Mouse (Mus musculus) adrenal gland, postnatal 25 days (tissue): ENCODE measurements at regions not wholly inside any gene's neighbourhood (a gene's known extent, or its start where the extent isn't known, plus 50 kb on each side); places are given as distances from the start of the nearest gene placed in this dataset.

ENCODE experiments used
- DNase-seq: peaks from one replicate; pipeline ENCODE4 v3.0.0; 2021; ENCODE audit warnings: mixed read lengths

DNA sequence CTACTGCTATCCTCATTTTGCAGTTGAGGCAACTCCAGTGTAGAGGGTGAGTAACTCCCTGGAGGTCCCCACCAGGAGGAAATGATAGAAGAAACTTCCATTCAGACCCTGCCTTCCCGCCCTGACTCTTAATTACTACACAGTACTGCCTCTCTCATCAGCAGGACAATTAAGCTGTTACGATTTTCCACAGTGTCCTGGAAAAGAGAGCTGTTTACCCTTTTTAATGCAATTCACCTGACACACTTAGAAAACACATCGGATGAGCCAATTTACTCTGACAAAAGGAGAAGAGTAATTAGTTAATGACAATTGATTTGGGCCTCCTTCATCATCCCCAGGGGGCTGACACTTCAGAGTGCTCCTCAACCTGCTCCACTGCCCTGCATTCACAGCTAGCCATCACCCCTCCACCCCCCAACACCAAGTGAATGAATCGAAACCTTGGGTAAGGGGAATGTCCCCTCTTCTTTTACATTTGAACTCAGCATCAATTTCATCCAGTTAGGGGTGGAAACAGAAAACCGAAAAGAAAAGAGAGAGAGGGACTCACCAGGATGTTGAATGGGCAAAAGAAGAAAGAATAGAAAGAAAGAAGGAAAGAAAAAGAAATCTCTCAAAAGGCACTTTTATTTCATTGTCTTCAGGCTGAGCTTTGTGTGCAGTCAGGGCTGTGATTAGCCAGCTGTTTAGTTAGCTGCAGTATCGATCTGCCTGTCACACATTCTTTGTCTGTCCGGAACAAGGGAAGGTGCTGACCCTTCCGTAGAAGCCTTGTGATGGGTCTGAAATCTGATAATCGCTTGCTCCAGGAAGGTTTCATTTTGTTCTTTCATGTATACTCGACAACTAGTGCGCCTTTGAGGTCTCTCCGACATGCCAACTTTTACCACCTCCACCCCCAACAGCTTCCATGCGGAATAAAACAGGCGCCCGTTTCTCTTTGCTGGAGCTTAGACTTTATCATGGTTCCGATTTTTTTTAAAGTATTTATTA, 482.6 kb upstream of the Tenm4 start:
- no peak for DNase-seq

DNA sequence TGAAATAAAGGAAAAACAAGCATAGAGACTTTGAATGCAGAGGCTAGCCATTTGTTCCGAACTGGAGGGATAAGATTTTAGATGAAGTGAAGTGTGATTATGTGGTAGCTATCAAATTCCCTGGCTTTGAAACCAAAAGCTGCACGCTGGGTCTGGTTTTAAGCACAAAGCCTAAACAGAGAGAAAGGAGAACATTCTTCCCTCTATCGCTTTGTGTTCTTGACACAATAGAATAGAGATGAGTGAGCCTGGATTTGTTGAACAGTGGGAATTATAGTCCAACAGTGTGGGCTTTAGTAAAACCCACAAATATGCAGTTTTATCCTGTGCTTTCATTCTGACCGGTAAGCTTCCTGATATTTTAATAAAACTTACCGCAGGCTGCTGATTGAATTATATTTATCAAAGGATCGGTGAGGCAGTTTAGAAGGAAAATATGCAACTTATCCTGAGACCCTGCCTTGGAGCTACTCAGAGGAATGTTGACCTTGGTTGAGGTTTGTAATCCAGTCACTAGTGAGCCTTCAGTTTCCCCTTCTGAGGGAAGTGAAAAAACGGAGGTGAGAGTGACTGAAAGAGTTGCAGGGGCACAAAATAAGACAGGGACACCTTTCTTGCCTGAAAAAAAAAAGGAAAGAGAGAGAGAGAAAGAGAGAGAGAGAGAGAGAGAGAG, 481.7 kb upstream of the Tenm4 start:
- no peak for DNase-seq

DNA sequence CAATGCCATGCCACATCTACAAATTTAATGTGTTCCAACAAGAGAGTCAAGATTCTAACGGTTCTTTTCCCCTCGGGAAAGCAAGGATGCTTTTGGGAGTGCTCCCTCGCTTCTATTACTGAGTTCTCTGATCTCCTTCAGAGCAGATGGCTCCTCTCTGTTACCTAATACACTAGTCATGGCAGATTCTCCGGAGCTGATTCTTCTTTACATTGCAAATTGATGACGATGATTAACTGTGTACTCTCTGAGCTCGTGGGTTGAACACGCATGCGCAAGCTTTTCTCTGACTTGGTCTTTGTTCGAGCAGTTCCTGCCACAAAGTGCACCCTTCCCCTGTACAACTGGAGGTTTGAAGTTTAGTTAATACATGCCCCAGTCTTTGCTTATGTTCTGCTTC, 471.5 kb upstream of the Tenm4 start:
- DNase-seq = no peak

DNA sequence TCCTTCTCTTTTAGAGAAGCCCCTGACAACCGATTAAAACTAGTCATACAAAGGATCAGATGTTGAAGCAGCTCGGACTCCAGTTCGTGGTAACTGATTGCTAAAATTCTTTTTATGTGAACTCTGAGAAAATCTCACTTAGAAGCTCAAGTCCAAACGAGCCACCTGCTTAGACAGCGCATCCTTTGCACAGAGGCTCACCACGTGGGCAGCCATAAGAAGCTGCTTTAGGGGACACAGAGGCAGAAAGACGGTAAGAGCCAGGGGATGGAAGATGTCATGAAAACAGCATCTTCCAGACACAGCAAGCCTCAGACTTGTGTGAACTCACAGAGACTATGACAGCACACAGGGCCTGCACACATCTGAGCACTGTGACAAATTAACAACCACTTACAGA, 461.0 kb upstream of the Tenm4 start:
- no peak for DNase-seq

DNA sequence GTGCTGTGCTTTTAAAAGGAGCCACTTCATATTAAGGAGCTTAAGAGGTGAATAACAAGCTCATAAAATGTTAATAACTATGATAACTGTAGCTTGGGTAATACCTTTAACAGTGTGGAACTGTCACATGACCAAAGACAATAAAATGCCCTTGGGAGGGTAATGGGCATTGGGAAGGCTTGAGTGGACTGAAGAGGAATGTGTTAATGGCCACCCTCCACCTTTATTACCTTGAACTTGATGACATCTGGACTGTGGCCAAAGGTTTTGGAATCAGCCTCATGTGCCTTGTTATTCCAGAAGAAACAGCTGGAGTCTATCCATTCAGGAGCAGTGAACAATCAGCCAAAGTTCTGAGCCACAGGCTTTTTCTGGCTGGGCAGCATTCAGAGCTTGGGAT, 451.0 kb upstream of the Tenm4 start:
- DNase-seq = no peak

DNA sequence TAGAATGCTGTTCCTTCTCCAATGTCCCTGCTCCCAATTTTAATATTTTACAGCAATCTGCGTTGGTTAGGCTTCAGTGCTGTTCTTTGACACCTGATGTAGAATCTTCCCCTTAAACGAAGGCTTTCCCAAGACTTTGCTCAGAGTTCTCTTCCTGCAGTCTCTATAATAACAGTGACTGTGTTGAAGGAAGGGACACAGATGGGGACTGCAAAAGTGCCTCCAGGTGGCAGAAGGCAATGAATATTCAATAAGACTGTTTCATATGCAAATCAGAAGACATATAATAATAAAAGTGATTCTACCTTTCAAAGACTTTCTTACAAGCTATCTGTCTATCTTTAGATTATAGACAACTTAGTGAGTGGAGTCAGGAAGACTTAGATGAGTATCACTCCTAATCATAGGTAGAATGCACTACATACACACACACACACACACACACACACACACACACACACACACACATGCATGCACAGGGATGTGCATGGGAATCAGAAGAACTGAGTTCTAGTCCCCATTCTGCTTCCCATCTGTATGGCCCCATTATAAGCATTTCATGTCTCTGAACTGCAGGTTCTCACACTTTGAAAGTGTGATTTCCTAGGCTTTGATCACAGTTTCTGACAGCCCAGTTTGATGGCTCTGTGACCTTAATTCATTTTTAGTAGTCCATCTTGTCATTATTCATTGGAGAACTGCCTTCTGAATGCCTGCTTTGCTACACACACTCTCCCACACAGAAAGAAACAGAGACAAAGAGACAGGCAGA, 445.1 kb upstream of the Tenm4 start:
- no peak for DNase-seq

DNA sequence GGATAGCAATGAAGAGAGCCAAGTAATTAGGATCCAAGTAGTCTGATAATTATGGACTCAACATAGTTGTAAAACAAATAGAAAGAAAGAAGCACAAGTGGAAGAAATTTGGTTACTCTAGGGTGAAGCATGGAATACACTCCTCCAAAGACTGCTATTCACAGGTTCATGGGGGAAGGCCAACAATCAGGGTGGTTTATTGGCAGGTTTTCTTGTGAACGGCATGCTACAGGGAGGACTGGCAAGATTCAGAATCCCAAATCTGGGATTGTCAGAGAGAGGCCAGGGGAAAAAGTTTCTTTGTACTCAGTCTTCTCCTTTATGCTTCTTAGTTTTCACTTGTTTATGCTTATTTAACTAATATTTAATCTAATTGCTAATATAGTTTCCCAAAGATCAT, 437.2 kb upstream of the Tenm4 start:
- no peak for DNase-seq

DNA sequence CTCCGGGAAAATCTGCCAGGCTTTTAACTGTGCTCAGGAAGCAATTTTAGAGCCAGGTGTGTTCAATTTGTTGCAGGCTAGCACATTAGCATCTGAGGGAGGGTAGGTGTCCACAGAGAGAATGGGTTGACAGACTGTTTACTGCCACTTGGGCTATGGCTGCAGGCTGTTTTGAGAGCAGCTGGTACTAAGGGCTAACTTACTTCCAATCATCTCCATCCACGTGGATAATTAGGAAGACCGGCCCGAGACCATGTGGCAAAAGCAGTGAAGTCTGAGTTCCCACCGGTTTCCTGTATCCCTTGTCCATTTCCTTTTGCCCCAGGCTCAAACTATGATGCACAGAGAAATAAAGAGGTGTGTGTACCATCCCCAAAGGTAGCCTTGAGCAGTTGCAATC, 436.5 kb upstream of the Tenm4 start:
- no peak for DNase-seq

DNA sequence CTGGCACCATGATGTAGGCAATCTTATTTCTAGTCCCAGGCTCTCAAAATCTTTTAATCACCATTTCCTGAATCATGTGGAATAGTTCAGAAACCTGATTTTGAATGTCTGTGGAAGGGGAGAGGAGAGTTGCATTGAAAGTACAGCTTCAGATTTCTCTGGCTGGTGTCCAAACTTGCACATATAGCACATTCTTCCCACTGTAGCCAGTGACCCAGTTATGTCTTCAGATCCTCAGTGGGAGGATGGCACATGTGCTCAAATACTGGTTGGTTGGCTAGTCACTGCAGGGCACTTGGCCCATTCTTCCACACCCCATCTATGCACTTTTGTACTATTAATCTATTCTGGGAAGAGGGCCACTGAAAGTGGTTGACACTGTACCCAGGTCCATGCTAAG, 434.3 kb upstream of the Tenm4 start:
- no peak for DNase-seq

DNA sequence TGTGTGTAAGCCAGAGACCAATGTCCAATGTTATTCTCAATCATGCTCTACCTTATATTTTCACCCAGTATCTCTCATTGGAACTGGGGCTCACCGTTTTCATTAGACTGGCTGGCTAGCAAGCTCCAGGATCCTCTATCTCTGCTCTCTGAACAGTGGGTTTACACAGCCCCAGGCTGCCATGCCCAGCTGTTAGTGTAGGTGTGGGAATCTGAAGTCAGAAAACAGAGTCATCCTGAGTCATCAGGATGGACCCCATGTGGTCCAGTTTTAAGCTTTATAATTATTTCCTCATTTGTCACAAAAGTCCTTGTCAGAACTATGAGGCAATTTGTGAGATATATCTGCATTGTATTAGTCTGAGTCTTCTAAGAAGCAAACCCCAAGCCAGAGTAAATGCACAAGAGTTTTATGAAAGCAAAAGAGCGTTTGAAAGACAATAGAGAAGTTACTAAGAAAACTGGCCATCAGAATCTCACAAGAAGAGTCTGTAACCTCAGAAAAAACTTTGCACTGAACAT, 432.3 kb upstream of the Tenm4 start:
- no peak for DNase-seq

DNA sequence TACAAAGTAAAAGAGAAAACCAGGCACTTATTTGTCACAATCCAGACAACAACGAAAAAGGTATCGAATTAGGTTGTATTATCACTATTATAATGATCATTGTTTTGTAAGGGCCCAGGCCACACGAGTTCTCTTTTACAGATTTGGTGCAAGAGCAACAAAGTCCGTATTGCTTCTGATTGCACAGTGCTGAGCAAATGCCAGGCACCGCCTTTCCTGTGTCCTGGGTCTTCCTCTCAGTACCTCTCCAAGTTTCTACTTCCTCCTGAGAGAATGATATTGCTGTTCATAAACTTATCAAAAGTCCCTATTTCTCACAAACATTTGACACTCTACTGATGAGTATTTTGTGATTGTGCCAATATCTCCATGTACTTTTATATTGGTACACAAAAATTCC, 431.3 kb upstream of the Tenm4 start:
- no peak for DNase-seq

DNA sequence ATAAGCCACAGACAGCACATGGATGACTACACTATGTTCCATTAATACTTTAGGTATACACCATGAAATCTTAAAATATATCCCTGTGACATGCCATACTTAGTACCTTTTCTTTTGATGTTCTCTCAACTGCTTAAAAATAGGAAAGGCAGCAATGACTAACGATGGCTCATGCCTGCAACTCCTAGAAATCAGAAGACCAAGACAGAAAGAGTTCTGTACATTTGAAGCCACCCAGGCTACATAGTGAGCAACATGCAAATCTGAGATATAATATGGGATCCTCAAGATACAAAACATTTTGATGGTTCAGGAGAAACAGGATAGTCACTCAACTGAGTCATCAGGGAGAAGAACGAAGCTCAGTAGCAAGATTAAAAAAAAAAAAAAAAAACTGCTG, 412.7 kb upstream of the Tenm4 start:
- DNase-seq = no peak

DNA sequence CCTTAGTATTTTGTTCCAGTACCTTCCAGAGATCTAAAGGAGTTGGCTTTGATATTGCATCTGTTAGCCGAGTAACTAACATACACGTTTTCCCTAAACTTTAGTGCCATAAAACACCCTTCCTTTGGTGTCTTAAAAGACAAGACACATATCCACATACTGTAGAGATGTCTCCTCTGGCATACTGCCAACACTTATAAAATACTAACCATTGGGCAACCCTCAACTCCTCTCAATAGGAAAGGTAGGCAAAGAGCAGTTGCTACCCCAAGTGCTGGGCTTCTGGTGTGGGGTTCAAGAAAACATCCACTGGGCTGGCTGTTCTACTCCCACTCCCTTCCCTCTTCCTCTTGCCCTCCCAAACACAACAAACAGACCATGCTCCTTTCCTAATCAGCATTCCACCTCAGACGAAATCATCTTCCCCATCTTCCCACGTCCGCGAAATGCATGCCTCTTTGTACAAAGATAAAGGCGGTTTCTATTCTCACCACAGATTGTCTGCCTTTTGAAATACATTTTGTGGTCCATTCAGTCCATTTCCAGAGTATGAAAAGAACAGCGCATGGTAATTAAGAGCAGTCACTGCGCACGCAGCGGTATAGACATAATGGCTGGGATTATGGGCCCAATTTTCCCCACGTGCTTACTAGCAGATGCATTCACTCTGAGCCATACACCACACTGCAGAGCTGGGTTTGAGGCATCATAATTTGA, 409.9 kb upstream of the Tenm4 start:
- DNase-seq = no peak

DNA sequence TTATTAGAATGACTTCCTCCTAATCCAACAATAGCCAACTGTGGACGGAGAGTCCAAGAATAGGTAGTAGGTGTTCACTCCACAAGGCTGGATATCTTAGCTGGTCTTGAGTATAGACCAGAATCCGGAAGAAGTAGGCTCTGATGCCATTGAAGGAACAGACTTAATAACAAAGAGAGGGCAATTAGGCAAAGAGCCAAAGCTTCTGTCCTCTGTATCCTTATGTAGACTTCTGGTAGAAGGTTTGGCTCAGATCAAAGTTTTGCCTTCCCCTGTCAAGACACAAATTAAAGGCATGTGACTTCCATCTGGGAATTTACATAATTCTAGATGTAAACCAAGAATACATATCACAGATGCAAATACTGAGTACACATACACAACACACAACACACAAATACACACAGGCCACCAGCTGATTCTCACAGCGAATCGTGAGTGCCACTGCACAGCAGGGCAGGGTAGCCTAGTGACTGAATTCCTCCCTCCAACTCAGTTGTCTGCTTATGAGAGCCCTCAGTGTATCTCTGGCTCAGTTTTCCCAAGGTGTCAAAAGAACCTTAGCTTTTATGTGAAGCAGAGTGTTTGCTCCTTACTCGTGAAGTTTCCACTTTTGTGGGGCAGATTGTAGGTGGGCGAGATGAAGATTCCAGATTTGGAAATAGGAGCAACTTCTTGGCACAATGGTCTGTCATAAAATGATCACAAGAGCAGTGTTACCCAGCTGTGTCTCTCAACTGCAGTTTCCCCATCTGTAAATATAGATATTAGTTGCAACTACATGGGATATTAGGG, 404.5 kb upstream of the Tenm4 start:
- no peak for DNase-seq

DNA sequence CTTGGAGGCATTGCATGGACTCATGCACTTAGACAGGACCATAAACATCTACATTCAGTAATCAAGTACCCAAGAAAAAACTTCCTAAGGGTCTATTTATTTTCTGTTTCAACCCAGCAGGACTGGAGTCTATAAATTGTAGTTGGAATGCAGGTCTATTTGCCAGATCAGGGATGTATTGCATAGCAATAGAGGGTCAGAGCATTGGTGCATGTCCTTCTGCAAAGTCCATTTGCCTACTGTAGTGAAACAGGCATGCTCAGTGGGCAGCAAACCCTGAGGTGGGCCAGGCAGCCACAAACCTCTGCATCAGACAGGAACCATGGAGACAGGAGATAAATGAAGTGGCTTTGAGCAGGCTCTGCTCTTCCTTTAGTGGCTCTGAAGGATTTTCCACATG, 386.5 kb upstream of the Tenm4 start:
- DNase-seq = no peak

DNA sequence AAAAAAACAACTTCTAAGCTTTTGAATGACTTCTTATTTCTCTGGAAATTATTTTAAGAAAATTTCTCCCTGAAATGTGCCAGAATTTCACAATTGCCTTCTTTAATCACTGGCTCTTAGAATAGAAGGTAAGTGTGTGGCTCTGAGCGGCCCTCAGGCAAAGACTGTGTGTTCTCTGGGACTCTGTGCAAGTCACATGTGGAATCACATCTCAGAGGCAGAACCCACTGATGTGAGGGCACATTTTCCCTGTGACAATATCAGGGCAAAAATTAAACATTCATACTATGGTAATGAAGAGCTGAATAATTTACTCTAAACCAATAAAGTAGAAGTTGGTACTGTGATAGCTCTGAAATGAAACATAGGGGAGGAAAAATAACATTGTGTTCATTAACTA, 383.5 kb upstream of the Tenm4 start:
- DNase-seq = no peak

DNA sequence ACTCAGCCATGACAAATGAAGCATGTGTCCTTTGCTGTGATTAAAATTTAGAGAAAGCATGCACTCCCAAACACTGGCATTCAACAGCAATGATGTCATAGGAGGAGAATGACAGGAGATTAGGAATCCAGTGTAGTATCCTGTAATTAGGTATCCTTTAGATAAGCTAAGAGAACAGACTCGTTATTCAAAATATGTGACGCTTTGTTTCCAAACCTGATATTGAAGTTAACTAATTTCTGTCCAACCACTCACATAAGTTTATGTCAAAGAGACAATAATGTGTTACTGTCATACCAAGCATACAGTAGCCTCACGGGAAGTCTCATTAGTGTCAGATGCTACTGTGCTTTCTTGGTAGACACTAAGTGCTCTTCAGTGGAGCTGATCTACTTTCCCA, 383.1 kb upstream of the Tenm4 start:
- DNase-seq = no peak

DNA sequence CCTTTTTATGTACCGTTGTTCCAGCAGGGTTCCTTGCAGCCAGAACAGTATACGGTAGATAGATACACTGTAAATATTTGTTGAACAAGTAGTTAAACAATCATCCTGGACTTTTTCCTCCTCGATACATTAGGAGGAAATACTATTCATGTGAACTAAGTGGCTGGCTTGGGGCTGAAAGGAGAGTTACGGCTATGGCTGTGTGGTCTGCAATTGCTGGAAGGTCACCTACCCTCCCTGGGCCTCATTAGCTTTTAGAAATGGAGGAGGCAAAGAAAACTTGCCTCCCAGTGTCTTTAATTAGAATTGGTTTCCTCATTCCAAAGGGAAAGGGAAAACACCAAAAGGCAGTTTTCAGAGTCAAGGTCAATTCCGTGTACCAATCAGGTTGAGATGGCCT, 381.6 kb upstream of the Tenm4 start:
- no peak for DNase-seq

DNA sequence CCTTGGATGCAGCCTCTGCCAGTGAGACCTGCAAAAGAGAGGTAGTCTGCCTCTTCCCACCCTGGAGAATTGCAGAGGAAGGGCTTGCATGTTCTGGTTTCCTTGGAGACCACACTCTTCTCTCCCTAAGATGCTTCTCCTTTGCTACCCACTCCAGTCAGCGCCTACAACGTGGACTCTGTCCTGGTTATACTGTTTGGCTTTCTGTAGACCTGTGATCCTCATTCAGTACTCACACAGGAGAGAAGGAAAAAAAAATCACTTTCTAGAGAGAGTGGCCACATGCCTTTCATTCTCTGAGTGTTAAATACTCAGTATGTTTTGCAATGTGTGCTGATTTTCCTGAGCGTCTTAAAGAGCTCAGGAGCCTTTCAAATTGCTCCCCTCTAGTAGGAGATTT, 372.0 kb upstream of the Tenm4 start:
- DNase-seq = no peak

DNA sequence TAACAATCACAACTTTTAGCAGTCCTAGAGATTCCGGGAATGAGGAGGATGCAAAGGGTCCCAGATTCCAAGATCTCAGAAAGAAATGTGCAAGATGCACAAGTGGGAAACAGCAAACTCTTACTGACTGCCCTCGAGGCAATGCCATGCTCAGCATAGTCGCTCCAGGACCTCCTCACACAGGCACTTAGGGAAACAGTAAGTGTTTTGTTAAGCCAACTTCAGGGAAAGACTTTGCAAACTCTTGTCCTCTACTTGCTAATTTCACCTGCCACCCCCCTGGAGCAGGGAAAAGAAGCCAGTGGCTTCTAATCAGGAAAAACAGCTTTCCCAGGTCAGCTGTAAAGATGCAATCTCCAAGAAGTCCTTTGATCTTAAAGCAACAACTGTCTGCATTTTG, 361.4 kb upstream of the Tenm4 start:
- DNase-seq = no peak

DNA sequence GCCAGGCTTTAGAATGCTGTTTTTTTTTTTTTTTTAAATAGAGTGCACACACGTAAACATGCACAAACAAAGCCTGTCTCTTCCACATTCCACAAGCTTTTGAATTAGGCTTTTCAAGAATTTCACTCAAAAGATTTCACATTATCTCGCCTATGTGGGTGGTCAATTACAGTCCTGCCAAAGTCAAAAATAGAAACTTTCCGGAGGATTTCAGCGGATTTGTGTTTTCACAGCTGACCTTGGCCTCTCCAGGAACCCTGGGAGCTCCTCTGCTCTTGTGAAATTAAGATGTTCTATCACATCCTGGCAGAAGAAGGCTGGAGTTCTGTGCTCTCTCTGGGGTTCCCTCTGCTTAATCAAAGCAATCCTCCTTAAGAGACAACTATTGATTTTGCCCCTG, 360.9 kb upstream of the Tenm4 start:
- no peak for DNase-seq
